Mouse (Mus musculus) spleen, adult 18-20 months (tissue): Measurements from ENCODE around the gene Pemt.
A peak's percentile ranks its signal among the peaks of the same experiment; 100 is the strongest.

Experiments
- DNase-seq, 2 experiments: peaks; one replicate each; pipeline ENCODE4 v3.0.0; 2022; ENCODE audit warnings: mixed read lengths in 2 of 2

Pemt gene

GRCm38 (mm10) chr11:60046058-60046735 lies at the start of gene Pemt:
TSS of gene Pemt (minus strand) at chr11:60046489.
- peak; percentile 85 to 93 for DNase-seq

DNA sequence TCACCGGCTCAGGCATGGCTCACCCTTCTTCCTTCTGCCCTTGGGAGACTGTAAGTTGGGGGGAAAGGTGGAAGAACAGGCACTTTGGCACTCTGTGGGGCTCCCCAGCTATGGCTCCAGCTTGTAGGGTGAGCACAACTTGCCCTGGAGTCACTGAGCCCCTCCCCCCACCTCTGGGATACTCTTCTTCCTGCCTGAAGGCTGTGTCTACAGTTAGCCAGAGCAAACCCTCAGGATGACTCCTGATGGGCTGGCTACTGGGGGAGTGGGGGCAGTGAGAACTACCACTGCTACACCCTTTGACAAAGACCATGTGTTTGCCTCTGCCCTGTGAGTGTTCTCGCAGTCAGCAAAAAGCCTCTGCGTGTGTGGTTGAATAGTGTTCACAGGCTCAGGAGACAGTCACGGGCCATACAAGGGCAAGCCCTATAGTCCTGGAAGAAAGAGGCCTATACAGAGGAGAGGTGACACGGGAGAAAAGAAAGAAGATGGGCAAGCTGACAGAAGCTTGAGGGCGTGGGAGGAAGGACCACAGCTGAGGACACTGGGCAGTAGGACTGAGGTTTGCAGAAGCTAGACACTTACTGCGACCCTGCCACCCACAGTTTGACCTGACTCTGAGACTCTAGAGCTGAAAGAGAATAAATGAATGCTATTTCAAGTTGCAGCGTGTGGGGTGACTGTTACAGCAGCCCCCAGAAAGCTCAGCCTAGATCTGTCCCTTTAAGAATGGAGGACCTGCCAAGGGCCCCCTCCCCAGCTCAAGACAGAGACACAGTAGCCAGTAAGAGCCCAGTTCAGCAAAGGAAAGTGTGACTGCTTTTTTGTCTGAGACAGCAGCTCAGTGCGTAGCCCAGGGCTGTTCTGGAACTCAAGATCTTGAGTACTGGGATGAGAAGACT lies 48.9 kb upstream of the Pemt start:
- DNase-seq = no peak

GRCm38 (mm10) chr11:60093984-60094587 lies 47.8 kb upstream of the Pemt start:
- no peak for DNase-seq

- DNase-seq = no peak
Observed at GRCm38 (mm10) chr11:60093227-60093626, 46.9 kb upstream of the Pemt start.

DNA sequence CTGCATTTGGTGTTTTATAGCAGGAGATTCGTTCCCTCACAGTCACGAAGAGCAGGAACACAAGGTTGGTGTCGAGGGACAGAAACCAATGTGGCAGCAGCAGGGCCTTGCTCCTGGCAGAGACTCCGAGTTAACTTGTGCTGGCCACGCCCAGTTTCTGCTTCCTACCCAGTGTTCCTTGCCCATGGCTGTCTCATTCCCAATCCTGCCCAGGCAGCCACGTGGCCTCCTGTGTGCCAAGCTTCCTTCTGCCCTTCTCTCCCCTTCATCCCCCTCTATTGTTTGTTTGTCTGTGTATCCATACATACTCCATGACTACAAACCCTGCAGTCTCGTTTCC lies 45.1 kb upstream of the Pemt start:
- no peak for DNase-seq

DNA sequence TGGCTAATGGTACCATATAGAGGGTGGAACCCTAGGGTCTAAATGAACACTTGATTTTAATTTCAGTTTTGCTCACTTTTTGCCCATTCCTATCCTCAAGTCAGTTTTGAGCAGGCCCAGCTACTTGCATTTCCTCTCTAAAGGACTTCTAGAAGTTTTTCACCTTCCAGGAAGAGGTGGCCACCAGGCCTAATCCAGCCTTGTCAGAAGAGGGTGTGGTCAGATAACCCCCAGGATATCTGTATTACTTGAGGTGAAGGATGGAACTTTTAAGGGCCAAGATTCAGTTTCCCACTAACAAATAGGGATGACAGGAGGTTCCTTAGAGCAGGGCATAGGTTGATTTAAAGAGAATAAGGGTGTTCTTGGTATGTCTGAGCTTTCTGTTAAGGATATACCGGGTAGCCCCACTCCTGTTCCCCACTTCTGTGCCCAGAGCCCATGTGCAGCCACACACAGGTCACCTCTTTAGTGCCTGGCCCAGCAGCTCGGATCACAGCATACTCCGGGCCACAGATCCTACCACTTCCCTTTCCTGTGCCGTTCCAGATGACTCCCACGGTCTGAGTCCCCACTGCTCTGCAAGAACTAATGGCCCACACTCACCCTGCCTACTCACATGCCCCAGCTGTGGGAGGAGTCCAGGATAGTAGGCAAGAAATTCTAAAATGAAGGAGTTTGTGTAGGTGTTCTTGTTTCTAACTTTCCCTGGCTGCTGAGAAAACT lies 44.6 kb upstream of the Pemt start:
- DNase-seq = no peak

DNA sequence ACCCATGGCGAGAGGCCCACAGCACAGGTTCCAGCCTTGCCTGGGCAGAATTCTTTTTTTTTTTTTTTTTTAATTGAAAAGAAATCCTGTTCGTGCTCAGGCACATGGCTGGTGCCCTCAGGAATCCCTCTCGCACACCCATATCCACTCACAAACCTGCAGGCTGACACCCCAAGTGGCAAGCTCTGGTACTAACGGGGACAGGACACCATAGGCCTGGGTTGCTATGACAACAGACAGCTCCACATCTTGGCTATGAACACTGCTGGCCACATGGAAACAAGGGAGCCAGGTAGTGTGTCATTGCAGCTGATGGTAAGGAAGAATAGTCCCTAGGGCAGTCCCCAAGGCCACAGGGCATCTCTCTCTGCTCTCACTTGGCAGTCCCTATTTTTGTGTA lies 42.7 kb upstream of the Pemt start:
- DNase-seq = no peak

GRCm38 (mm10) chr11:60086676-60087075 lies 40.4 kb upstream of the Pemt start:
- no peak for DNase-seq

- DNase-seq = peak; percentile 27 to 72
Observed at GRCm38 (mm10) chr11:60084589-60084988, 38.3 kb upstream of the Pemt start.

DNA sequence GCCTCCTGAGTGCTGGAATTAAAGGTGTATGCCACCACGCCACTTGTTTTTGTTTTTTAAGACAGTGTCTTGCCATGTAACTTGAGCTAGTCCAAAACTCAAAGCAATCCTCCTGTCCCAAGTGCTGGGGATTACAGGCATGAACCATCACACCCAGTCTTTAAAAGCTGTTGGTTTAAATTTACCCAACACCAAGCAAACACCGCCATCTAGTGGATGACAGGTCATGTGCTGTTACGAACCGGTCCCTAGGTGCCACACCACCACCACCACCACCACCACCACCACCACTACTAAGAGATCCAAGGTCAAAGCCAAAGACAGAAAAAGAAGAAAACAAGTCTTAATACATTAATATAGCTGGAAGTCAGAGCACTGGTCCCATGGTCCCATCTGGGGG lies 30.5 kb upstream of the Pemt start:
- DNase-seq = peak in 1 of 2 experiments; percentile 65

DNA sequence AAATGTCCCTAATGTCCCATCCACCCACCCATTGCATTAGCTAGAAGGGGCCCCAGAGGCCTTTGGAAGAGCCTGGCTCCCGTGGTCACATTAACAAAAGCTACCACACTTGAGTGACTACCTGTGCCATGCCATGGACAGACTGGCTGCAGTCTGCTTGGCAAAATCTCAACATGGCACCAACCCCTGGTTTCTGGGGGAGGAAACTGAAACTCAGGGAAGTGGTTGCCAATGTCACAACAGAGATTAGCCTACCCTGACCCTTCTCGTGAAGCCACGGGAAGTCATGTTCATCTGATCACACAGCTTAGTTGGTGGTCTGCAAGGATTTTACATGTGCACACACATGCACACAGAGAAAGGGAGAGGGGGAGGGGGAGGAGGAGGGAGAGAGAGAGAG lies 29.9 kb upstream of the Pemt start:
- no peak for DNase-seq

DNA sequence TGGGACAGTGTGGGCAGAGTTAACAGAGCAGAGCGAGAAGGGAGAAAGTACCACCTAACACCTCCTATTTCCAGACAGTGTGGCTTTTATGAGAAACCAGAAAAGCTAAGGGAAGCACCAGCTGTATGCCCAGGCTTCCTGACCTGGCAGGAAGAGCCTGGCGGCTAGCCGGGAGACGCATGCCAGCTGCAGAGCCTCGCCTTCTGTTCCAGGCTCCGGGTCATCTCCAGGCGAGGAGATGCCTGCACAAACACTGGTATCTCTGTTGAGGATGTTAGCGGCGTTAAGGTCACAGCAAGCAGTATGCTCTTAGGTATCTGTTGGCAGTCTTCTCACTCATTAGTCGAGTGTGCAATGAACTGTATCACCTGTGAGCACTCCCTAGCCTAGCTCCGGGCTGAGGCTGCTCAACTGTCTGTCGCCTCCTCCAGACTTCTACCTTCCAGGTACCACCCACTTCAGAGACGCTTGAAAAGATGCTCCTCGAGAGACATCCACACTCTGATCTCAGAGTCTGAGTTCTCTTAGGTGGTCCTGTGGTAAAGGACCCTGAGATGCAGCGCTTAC lies 27.7 kb upstream of the Pemt start:
- DNase-seq = no peak

DNA sequence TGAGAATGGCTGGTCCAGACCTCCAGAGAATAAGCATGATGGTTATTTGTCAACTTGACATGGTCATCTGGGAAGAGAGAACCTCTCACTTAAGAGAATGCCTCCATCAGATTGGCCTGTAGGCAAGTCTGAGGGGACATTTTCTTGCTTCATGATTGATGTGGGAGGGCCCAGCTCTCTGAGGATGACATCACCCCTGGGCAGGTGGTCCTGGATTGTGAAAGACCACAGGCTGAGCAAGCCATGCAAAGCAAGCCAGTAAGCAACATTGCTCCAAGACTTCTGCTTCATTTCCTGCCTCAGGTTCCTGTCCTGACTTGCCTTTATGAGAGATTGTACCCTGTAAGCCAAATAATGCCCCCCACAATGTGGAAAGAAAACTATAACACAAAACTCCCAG lies 26.8 kb upstream of the Pemt start:
- DNase-seq = no peak

GRCm38 (mm10) chr11:60071221-60071620 lies 24.9 kb upstream of the Pemt start:
- DNase-seq = no peak

DNA sequence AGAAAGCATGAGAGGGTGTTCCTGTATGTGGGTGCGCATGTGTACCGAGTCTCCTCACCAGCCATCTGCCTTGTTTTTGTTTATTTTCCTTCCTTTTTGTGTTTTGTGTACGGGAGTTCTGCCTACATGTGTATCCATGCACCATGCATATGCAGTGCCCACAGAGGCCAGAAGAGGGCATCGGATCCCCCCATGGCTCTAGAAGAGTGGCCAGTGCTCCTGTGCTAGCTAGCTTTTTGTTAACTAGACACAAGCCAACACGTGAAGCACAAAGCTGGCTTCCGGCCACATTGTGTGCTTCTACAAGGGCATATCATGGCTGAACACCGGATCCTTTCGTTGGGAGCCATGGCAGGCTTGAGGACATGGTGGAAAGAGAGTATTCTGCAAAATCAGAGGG lies 24.3 kb upstream of the Pemt start:
- DNase-seq = peak in 1 of 2 experiments; percentile 47

DNA sequence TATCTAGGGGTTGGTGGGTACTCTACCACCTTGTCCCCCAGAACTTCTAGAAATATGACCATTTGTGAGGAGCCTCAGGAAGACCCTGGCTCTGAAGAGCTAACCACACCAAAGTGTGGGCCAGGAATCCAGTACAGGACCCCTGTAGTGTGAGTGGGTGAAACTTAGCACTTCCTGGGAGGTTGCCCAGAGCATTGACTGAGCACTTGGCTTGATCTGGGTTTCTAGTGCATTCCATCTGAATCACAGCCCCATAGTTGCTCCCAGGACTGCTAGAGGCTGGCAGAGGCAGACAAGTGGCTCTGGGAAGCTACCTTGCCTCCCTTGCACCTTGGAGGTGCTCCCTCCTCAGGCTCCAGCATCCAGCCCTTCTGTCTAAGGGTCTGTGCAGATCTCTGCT lies 22.3 kb upstream of the Pemt start:
- DNase-seq = no peak

DNA sequence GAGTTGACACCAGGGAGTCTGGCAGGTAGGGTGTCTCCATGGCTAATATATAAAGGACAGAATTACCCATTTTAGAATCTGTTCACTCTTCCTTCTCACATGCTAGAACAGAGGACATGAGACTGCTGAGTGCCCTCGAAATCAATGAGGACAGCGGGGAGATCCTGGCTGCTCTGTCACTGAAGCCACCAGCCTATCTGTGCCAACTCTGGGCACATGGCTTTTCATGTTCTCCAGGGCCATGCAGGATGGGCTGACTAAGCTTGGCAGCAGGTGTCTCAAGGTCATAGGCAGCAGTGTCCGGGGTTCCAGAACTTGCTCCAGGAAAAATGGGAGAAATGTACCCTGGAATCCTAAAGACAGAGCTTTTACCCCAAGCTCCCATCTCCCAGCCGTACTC lies 21.4 kb upstream of the Pemt start:
- DNase-seq = no peak

DNA sequence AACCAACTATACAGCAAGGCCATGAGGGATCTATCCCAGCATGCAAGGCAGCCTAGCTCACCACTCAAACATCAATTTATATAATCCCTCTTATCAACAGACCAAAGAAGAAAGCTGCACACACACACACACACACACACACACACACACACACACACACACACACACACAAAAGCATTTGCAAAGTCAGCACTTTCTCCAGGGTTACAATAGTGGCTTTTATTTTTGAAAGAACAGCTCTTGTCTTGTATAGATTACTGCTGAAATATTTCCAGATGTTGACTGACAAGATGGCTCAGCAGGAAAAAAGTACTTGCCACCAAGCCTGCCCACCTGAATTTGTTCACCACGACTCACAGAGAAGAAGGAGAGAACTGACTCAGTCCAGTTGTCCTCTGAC lies 19.0 kb upstream of the Pemt start:
- no peak for DNase-seq

DNA sequence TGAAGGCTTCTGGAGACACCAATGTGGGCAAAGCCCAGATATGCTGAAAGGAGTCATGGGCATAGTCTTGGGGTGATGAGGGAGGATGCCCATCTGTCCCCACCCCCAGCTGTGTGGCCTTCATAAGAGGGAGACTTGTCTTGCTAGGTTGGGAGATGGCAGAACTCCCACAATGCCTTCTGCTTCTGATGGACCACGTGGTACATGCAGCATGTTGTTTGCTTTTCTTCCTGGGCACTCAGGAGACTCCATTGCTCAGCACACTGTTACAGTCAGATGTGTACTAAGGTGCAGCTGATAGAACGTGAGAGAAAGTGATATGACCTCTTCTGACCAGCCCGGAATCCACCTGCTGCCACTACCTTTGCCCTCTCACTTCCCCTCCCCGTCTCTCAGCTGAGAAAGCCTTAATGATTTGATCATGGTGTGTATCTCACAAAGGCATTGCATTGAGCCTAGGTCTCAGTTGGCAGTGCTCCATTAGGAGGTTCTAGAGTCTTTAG lies 15.3 kb upstream of the Pemt start:
- no peak for DNase-seq

GRCm38 (mm10) chr11:60060026-60060425 lies 13.7 kb upstream of the Pemt start:
- DNase-seq = no peak

GRCm38 (mm10) chr11:60058441-60058840 lies 12.2 kb upstream of the Pemt start:
- DNase-seq = no peak

DNA sequence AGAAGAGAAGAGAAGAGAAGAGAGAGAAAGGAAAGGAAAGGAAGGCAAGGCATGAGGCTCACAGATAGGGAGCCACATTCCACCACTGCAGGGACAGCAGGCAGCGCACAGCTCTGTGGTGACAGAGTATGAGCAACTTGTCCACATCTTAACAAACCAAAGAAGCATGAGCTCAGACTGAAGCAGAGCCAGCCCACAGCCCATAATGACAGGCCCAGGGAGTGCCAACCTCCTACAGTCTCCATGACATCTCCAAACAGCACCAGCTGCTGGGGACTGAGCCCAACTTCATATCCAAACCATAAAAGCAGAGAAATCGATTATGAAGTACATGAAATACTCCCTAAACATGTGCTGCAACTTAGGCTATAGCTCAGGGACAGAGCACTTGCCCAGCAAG lies 11.7 kb upstream of the Pemt start:
- DNase-seq = no peak

GRCm38 (mm10) chr11:60056520-60056919 lies 10.2 kb upstream of the Pemt start:
- no peak for DNase-seq
